Mouse (Mus musculus): ENCODE measurements around the gene Gm45808. TPM values are rescaled to one million over a fixed set of nuclear protein-coding genes. Genes with fewer than 3 reads are reported as not detected.
"Not testable (repeated sequence)": the region's sequence is repeated elsewhere in the genome, so short reads cannot be mapped to it uniquely, and the experiment has no call there.

Gene Gm45808
- polyA plus RNA-seq, 1 experiment from 2014 or later = not detected

DNA sequence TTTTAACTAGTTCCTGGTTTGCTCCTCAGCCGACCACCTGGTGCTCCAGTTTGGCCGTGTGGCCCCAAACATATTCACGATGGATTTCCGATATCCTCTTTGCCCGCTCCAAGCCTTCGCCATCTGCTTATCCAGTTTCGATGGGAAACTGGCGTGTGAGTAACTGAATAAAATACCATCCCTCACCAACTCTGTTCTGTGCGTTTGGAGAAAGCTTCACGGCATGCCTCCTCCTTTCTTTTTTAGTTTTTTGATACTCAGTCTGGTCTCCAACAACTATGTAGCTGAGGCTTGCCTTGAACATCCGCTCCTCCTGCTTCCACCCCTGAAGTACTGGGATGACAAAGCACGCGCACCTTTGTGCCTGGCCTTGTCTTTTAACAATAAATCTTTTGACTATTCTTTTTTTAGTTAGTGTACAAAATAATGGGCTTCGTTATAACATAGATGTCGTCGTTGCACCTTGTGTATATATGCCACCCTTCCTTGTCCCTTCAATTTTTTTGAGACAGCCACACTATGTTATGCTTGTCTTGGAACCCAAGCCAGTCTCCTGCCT, 35.7 kb upstream of the Gm45808 start:
- WGBS = 57% methylated on average over 16 of the region's 16 CpGs
- Histone ChIP-seq H3K9ac (replicated peaks) (peak overlapping the region; percentile 66), H3K4me3 (replicated peaks) (peak overlapping the region; percentile 51), H3K36me3 (no peaks in the 10 kb centered on the region), H3K4me2 (replicated peaks) (peak overlapping the region; percentile 59), H3K27ac (no peak overlapping the region), H3K9me3 (no peaks in the 10 kb centered on the region), H3K27me3 (0 out of 2 replicates have a peak, but pooled peaks cover 3% of the 10 kb centered on the region), H3K4me1 (replicated peaks) (peaks cover 33% of the 10 kb centered on the region)
- 0 out of 2 replicates have a peak, but pooled peaks have one; percentile 10 for ATAC-seq

GRCm38 (mm10) chr7:45521728-45522184, 35.1 kb upstream of the Gm45808 start:
- peak overlapping the region; percentile 66 for H3K9ac ChIP-seq (replicated peaks)
- peak overlapping the region; percentile 51 for H3K4me3 ChIP-seq (replicated peaks)
- peak overlapping the region; percentile 59 for H3K4me2 ChIP-seq (replicated peaks)
- under 1% methylated on average over 28 of the region's 28 CpGs for whole genome bisulfite sequencing
- H3K27me3 ChIP-seq = 0 out of 2 replicates have a peak, but pooled peaks cover 3% of the 10 kb centered on the region
- no peaks in the 10 kb centered on the region for H3K9me3 ChIP-seq
- peak overlapping the region; percentile 86 for H3K27ac ChIP-seq
- H3K36me3 ChIP-seq = no peaks in the 10 kb centered on the region
- peaks cover 33% of the 10 kb centered on the region for H3K4me1 ChIP-seq (replicated peaks)
- ATAC-seq = peak; percentile 76

GRCm38 (mm10) chr7:45520605-45521004, 34.0 kb upstream of the Gm45808 start:
- H3K36me3 ChIP-seq = no peaks in the 10 kb centered on the region
- 93% methylated on average over 7 of the region's 7 CpGs for WGBS
- no peaks in the 10 kb centered on the region for H3K9me3 ChIP-seq
- H3K4me2 ChIP-seq (replicated peaks) = no peak overlapping the region
- H3K9ac ChIP-seq (replicated peaks) = no peak overlapping the region
- peaks cover 27% of the 10 kb centered on the region for H3K4me1 ChIP-seq (replicated peaks)
- H3K4me3 ChIP-seq (replicated peaks) = no peak overlapping the region
- 0 out of 2 replicates have a peak, but pooled peaks cover 3% of the 10 kb centered on the region for H3K27me3 ChIP-seq
- no peak overlapping the region for H3K27ac ChIP-seq
- no peak for ATAC-seq

GRCm38 (mm10) chr7:45519345-45520120, 32.9 kb upstream of the Gm45808 start:
- ATAC-seq = no peak
- 84% methylated on average over 8 of the region's 8 CpGs for WGBS
- Histone ChIP-seq H3K4me3 (replicated peaks) (no peak overlapping the region), H3K27me3 (no peaks in the 10 kb centered on the region), H3K27ac (no peak overlapping the region), H3K4me1 (replicated peaks) (peaks cover 16% of the 10 kb centered on the region), H3K36me3 (no peaks in the 10 kb centered on the region), H3K9me3 (no peaks in the 10 kb centered on the region), H3K4me2 (replicated peaks) (no peak overlapping the region), H3K9ac (replicated peaks) (no peak overlapping the region)

DNA sequence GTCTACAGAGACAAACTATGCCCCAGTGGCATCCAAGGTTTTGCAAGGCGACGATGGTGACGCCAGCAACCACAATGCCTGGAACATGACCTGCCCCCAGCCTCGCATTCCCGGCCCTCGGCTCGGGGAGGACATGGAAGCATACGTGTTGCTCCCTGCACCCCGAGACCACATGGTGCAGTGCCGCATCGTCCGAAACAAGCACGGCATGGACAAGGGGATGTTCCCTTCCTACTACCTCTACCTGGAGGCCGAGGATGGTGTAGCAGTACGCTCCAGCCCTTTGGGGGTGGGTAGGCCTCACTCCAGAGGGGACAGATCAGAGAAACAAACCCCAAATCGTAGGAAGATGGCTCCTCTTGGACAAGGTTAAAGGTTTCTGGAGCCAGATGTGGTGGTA, 32.0 kb upstream of the Gm45808 start:
- no peak overlapping the region for H3K9ac ChIP-seq (replicated peaks)
- H3K4me2 ChIP-seq (replicated peaks) = no peak overlapping the region
- WGBS = 93% methylated on average over 16 of the region's 16 CpGs
- no peak for ATAC-seq
- H3K36me3 ChIP-seq = no peaks in the 10 kb centered on the region
- no peak overlapping the region for H3K4me3 ChIP-seq (replicated peaks)
- no peak overlapping the region for H3K27ac ChIP-seq
- no peaks in the 10 kb centered on the region for H3K9me3 ChIP-seq
- peaks cover 12% of the 10 kb centered on the region; the same call in 1 of the 2 replicates for H3K4me1 ChIP-seq (replicated peaks)
- no peaks in the 10 kb centered on the region for H3K27me3 ChIP-seq

- WGBS = 71% methylated on average over 5 of the region's 5 CpGs
- not testable (repeated sequence) for H3K9me3 ChIP-seq; ATAC-seq; H3K4me3 ChIP-seq (replicated peaks); H3K9ac ChIP-seq (replicated peaks); H3K4me1 ChIP-seq (replicated peaks); H3K27me3 ChIP-seq; H3K36me3 ChIP-seq; H3K27ac ChIP-seq; H3K4me2 ChIP-seq (replicated peaks)
These were observed 30.2 kb upstream of the Gm45808 start for GRCm38 (mm10) chr7:45516846-45517245.

DNA sequence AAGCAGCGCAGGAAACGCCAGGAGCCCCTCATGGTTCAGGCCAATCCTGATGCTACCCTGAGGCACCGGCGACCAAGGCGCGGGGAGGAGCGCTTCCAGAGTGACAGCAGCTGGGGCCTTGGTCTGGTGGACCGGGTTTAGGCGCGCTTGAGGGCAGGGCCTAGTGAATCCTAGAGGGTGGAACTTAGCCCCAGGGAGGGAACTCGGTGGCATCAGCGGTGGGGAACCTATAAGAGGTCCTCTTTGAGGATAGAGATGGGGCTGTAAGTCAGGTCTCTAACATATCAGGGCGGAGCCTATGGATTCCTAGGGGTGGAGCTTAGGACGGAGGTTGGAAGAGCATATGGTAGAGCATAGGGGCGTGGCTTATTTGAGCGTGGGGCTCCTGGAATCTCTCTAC, 28.8 kb upstream of the Gm45808 start:
- no peak for ATAC-seq
- Histone ChIP-seq H3K9me3 (no peaks in the 10 kb centered on the region), H3K27me3 (no peaks in the 10 kb centered on the region), H3K4me3 (replicated peaks) (no peak overlapping the region), H3K4me2 (replicated peaks) (no peak overlapping the region), H3K27ac (no peak overlapping the region), H3K9ac (replicated peaks) (no peak overlapping the region), H3K36me3 (no peaks in the 10 kb centered on the region), H3K4me1 (replicated peaks) (no peaks in the 10 kb centered on the region)
- 26% methylated on average over 16 of the region's 16 CpGs for WGBS

DNA sequence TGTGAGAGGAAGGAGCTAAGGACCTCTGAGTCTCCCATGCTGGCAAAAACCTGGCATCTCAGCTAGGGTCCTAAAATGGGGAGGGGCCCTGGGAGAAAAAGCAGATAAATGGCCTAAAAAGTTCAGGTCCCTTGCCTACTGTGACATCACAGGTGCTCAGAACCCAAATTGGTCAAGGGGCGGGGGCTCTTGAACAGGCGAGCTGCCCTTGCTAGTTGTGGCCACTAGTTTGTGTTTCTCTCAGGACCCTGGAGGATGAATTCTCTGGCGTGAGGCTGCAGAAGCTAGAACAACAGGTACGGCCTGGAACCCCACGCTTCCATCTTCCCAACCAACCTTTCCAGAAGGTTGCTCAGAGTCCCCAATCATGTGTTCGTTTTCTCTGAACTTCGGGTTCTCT, 27.8 kb upstream of the Gm45808 start:
- Histone ChIP-seq H3K4me2 (replicated peaks) (no peak overlapping the region), H3K9ac (replicated peaks) (no peak overlapping the region), H3K27ac (no peak overlapping the region), H3K4me1 (replicated peaks) (peaks cover 4% of the 10 kb centered on the region), H3K4me3 (replicated peaks) (no peak overlapping the region), H3K27me3 (no peaks in the 10 kb centered on the region), H3K9me3 (no peaks in the 10 kb centered on the region), H3K36me3 (no peaks in the 10 kb centered on the region)
- ATAC-seq = no peak
- 84% methylated on average over 7 of the region's 7 CpGs for WGBS

DNA sequence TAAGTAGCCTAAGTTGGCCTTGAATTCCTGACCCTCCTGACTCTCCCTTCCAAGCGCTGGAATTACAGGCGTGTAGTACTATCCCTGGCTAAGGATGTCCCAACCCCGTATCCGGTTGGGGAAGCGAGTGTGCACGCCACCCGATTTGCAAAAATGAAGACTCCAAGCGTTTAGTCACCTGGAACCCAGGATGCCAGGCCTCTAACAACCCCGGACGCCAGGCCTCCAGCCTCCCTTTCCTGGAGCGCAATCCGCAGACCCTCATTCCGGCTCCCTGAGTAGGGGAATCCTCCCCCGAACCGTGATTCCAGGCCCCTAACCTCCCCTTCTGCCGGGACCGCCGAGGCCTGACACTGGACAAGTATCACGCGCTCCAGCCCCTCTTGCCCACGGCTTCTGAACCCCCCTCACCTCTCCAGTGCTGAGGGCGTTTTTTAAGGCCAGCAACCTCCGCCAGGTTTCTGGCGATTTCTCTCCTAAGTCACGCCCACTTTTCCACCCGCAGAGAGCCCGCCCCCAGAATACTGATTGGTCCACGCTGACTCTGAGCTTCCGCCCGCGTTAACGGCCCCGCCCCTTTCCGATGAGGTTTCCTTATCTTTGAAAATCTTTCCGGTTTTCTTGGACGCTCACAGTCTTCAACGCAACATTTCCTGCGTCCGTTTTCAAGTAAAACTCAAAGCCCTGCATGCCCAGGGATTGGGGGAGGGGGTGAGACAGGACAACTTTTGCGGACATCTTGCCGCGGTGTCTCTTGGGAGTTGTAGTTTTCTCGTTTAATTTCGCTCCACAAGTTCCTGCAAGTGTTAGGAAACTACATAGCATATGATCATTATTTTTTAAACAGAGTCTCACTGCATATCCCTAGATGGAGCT, 23.5 kb upstream of the Gm45808 start, which contains the start of gene Nucb1:
Nucb1 (minus strand) TSS at position 495 of the 876 bp plus-strand sequence.
- peak within 1 kb of the TSS; percentile 92 for H3K4me2 ChIP-seq (replicated peaks)
- peaks cover 18% of the 10 kb centered on the region for H3K36me3 ChIP-seq
- under 1% methylated on average over 44 of the region's 44 CpGs for WGBS
- no peaks in the 10 kb centered on the region for H3K27me3 ChIP-seq
- peak within 1 kb of the TSS; percentile 54 for H3K4me3 ChIP-seq (replicated peaks)
- H3K27ac ChIP-seq = peak within 1 kb of the TSS; percentile 41
- peak within 1 kb of the TSS; percentile 76 for H3K9ac ChIP-seq (replicated peaks)
- ATAC-seq = peak; percentile 89
- peaks cover 18% of the 10 kb centered on the region for H3K4me1 ChIP-seq (replicated peaks)
- no peaks in the 10 kb centered on the region for H3K9me3 ChIP-seq

DNA sequence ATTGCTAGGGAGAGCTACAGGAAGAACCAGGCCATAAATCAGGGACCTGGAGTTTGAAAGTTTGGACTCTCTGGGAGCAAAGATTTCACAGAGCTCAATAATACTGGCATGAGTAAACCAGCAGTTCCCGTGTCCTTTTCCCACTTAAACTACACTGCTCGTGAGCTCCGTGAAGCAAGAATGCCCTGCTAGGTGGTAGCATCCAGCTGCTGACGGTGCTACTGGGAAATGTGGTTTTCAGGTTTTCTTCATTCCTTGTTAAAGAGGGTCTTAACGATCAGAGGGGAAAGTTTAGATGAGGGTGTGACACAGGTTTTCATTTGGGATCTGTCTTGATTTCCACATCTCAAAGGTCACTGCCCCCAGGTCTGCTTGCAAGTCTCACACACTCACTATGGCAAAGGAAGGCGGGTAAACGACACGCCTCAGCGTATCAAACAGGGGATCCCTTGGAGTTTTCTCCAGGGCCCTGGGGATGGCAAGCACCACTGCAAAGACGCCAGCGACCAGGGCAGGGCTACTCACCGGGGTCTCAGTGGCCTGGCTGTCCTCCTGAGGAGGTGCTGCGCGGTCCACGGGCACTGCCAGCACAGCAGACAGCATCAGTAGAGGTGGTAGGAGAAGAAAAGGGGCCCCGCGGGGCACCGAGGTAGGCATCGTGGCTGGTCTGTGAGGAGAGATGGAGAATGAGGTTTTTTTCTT, 22.7 kb upstream of the Gm45808 start:
- no peak overlapping the region for H3K27ac ChIP-seq
- peak overlapping the region; percentile 54 for H3K4me3 ChIP-seq (replicated peaks)
- H3K9me3 ChIP-seq = no peaks in the 10 kb centered on the region
- H3K36me3 ChIP-seq = peaks cover 22% of the 10 kb centered on the region
- peaks cover 18% of the 10 kb centered on the region for H3K4me1 ChIP-seq (replicated peaks)
- 47% methylated on average over 19 of the region's 19 CpGs for WGBS
- peak overlapping the region; percentile 92 for H3K4me2 ChIP-seq (replicated peaks)
- H3K27me3 ChIP-seq = no peaks in the 10 kb centered on the region
- H3K9ac ChIP-seq (replicated peaks) = peak overlapping the region; percentile 76
- ATAC-seq = peak; percentile 32

- Histone ChIP-seq H3K27ac (no peak overlapping the region), H3K9ac (replicated peaks) (no peak overlapping the region), H3K36me3 (peaks cover 27% of the 10 kb centered on the region), H3K4me3 (replicated peaks) (no peak overlapping the region), H3K27me3 (no peaks in the 10 kb centered on the region), H3K9me3 (no peaks in the 10 kb centered on the region), H3K4me2 (replicated peaks) (no peak overlapping the region), H3K4me1 (replicated peaks) (peaks cover 18% of the 10 kb centered on the region)
- no peak for ATAC-seq
- 93% methylated on average over 6 of the region's 6 CpGs for WGBS
These were observed 21.9 kb upstream of the Gm45808 start for GRCm38 (mm10) chr7:45508561-45508960.
